Mouse (Mus musculus): ENCODE results near the gene Lhcgr.

- no peak for TF ChIP-seq CTCF (IDR thresholded peaks at IDR 0.05; ENCODE audit: low read depth, low read length)
- TF ChIP-seq POLR2A (IDR thresholded peaks at IDR 0.05; ENCODE audit: borderline replicate concordance, low read depth, low read length), result no peak
Measured at GRCm38 (mm10) chr17:88703112-88703511, 88.7 kb downstream of the Lhcgr start.
